Mouse (Mus musculus): ENCODE data around the gene Ndufs1. TPM values are rescaled to one million over a fixed set of nuclear protein-coding genes. Genes with fewer than 3 reads are reported as not detected.

The Ndufs1 gene
- polyA plus RNA-seq, 1 experiment from 2014 or later = 86.5 TPM

DNA sequence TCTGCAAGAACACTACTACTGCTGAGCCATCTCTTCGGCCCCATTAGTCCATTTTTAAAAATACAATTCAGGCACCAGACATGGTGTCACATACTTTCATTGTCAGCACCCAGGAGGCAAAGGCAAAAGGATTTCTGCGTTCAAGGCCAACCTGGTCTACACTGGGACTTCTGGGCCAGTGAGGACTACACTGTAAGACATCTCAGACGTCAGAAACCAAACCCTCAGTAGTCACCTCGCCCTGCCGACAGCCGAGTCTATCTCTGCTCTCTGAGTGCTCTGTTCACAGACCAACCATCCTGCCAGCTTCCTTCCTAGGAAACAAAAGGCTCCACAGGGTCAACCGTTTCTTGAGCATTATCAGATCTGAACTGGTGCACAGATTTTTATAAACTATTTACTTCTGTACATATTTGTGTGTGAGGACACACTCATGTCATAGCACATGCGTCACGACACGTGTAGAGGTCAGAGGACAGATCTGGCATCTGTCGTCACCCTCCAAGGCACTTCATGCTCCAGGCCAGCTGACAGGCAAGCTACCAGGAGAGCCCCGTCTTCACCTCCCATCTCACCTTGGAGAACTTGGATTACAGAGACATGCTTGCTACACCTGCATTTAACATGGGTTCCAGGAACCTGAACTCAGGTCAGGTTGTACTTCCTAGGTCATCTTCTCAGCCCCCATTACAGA lies 73.7 kb downstream of the Ndufs1 start:
- H3K4me1 ChIP-seq (replicated peaks; ENCODE audit: control insufficient read depth, insufficient read depth) = no peaks in the 10 kb centered on the region
- H3K4me2 ChIP-seq (replicated peaks; ENCODE audit: low read depth) = no peak overlapping the region
- DNase-seq (ENCODE audit: low spot score) = no peak
- H3K4me3 ChIP-seq (ENCODE audit: low read depth, low read length) = no peak overlapping the region
- no peaks in the 10 kb centered on the region for H3K27me3 ChIP-seq (ENCODE audit: control insufficient read depth, insufficient read depth, low read length)
- H3K36me3 ChIP-seq (ENCODE audit: control insufficient read depth, insufficient read depth, low read length) = peaks cover 25% of the 10 kb centered on the region
- no peak overlapping the region for H3K27ac ChIP-seq (replicated peaks)
- WGBS = 89% methylated on average over 12 of the region's 12 CpGs
- ATAC-seq (ENCODE audit: low FRiP score, low TSS enrichment) = no peak
- no peaks in the 10 kb centered on the region for H3K9me3 ChIP-seq (ENCODE audit: control insufficient read depth, low read length)
- TF ChIP-seq EP300 (optimal IDR thresholded peaks at IDR 0.05) (no peak), CTCF (IDR thresholded peaks at IDR 0.05; ENCODE audit: low read depth) (no peak)
- H3K9ac ChIP-seq (ENCODE audit: low read length) = no peak overlapping the region

DNA sequence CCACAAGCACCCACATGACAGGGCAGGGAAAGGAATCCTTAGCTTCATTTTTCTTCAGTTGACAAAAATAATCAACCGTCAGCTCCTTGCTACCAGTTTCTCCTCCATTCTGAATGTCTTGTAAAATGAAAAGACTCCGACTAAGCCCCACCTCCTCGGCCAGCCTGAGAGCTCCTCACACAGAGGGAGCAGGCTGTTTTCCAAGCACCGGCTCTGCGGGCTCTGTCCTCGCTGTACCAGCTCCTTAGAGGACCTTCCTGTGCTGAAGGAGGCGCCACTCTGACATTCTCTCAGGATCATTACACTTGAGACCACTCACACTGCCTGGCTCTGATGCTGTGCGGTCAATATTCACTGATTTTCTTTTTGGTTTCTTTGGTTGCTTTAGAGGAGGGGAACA lies 76.4 kb downstream of the Ndufs1 start:
- DNase-seq (ENCODE audit: low spot score) (no peak), ATAC-seq (ENCODE audit: low FRiP score, low TSS enrichment) (no peak)
- Histone ChIP-seq H3K27ac (replicated peaks) (no peak overlapping the region), H3K9me3 (ENCODE audit: control insufficient read depth, low read length) (no peaks in the 10 kb centered on the region), H3K4me1 (replicated peaks; ENCODE audit: control insufficient read depth, insufficient read depth) (no peaks in the 10 kb centered on the region), H3K4me2 (replicated peaks; ENCODE audit: low read depth) (no peak overlapping the region), H3K36me3 (ENCODE audit: control insufficient read depth, insufficient read depth, low read length) (peaks cover 25% of the 10 kb centered on the region), H3K9ac (ENCODE audit: low read length) (no peak overlapping the region), H3K27me3 (ENCODE audit: control insufficient read depth, insufficient read depth, low read length) (no peaks in the 10 kb centered on the region), H3K4me3 (ENCODE audit: low read depth, low read length) (no peak overlapping the region)
- TF ChIP-seq CTCF (IDR thresholded peaks at IDR 0.05; ENCODE audit: low read depth) = no peak
- TF ChIP-seq EP300 (optimal IDR thresholded peaks at IDR 0.05) = no peak
- WGBS = 80% methylated on average over 8 of the region's 8 CpGs

DNA sequence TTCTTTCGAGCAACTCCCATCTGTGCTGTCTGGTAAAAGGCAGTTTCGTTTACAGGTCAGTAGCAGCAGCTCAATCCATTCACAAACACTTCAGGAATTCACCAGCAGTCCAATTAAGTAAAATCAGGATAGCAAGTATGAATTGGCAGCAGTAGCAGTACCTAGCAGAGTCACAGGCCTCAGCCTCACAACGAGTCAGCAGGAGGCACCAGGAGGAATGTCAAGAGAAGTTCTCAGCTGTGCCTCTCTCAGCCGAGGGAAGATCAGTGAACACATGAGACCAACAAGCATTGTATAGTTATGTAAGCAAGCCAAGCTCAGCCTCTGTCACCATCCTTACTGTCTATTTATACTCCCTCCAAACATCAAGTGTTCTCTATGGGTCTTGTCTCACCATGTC lies 77.8 kb downstream of the Ndufs1 start:
- 82% methylated on average over 4 of the region's 4 CpGs for WGBS
- no peak for DNase-seq (ENCODE audit: low spot score)
- Histone ChIP-seq H3K4me3 (ENCODE audit: low read depth, low read length) (no peak overlapping the region), H3K27ac (replicated peaks) (no peak overlapping the region), H3K9ac (ENCODE audit: low read length) (no peak overlapping the region), H3K27me3 (ENCODE audit: control insufficient read depth, insufficient read depth, low read length) (no peaks in the 10 kb centered on the region), H3K4me2 (replicated peaks; ENCODE audit: low read depth) (no peak overlapping the region), H3K4me1 (replicated peaks; ENCODE audit: control insufficient read depth, insufficient read depth) (no peaks in the 10 kb centered on the region), H3K36me3 (ENCODE audit: control insufficient read depth, insufficient read depth, low read length) (peaks cover 21% of the 10 kb centered on the region), H3K9me3 (ENCODE audit: control insufficient read depth, low read length) (no peaks in the 10 kb centered on the region)
- TF ChIP-seq EP300 (optimal IDR thresholded peaks at IDR 0.05) = no peak
- no peak for TF ChIP-seq CTCF (IDR thresholded peaks at IDR 0.05; ENCODE audit: low read depth)
- no peak for ATAC-seq (ENCODE audit: low FRiP score, low TSS enrichment)

DNA sequence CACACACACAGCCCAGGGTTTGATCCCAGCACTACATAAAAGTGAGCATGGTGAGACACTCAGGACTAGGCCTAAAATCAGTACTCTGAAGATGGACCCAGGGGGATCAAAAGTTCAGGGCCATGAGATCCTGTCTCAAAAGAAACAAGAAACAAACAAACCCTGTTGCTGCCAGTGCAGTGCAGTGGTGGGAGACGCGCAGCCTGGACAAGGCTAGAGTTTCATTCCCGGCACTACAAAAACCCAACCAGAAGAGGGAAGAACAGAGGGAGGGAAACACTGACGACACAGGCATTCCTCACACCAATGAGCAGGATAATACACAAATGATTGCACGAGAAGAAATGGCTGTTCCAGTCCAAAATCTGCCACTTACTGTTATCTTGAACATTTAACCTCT lies 80.6 kb downstream of the Ndufs1 start:
- 78% methylated on average over 5 of the region's 5 CpGs for WGBS
- H3K36me3 ChIP-seq (ENCODE audit: control insufficient read depth, insufficient read depth, low read length) = peaks cover 13% of the 10 kb centered on the region
- DNase-seq (ENCODE audit: low spot score) = no peak
- H3K4me1 ChIP-seq (replicated peaks; ENCODE audit: control insufficient read depth, insufficient read depth) = no peaks in the 10 kb centered on the region
- no peaks in the 10 kb centered on the region for H3K27me3 ChIP-seq (ENCODE audit: control insufficient read depth, insufficient read depth, low read length)
- no peak overlapping the region for H3K9ac ChIP-seq (ENCODE audit: low read length)
- TF ChIP-seq CTCF (IDR thresholded peaks at IDR 0.05; ENCODE audit: low read depth) (no peak), EP300 (optimal IDR thresholded peaks at IDR 0.05) (no peak)
- no peak overlapping the region for H3K4me2 ChIP-seq (replicated peaks; ENCODE audit: low read depth)
- ATAC-seq (ENCODE audit: low FRiP score, low TSS enrichment) = no peak
- H3K4me3 ChIP-seq (ENCODE audit: low read depth, low read length) = no peak overlapping the region
- no peaks in the 10 kb centered on the region for H3K9me3 ChIP-seq (ENCODE audit: control insufficient read depth, low read length)
- H3K27ac ChIP-seq (replicated peaks) = no peak overlapping the region

Small RNAs within 50 kb of the gene (microRNA-seq; reads per million reads assigned to microRNA genes)
- not detected for gene Gm24557
- gene Gm27512 = not detected

Other genes starting within 250 kb of the Ndufs1 start
- 4.3 and 5.9 TPM in 2 replicates for gene Ino80d, start 62.2 kb downstream of the Ndufs1 start, polyA plus RNA-seq (2015; fragmentation: Nextera tagmentation; extraction: Ambion mirVana)
- gene Eef1b2, start within 50 bp of the Ndufs1 start, polyA plus RNA-seq (2015; fragmentation: Nextera tagmentation; extraction: Ambion mirVana) = 427 and 438 TPM in 2 replicates
- 0.05 and 0.11 TPM in 2 replicates for gene Gpr1, start 37.7 kb upstream of the Ndufs1 start, polyA plus RNA-seq (2015; fragmentation: Nextera tagmentation; extraction: Ambion mirVana)
- 2.2 and 2.3 TPM in 2 replicates for gene Zdbf2, start 96.4 kb upstream of the Ndufs1 start, polyA plus RNA-seq (2015; fragmentation: Nextera tagmentation; extraction: Ambion mirVana)